Mouse (Mus musculus): ENCODE measurements around the gene Ccdc80.

- TF ChIP-seq CTCF (IDR thresholded peaks at IDR 0.05; ENCODE audit: borderline replicate concordance, control insufficient read depth, extremely low read depth, insufficient read depth, low read length, poor library complexity) (no peak), POLR2A (IDR thresholded peaks at IDR 0.05; ENCODE audit: control insufficient read depth, extremely low read depth, insufficient read depth, low read length, poor library complexity) (no peak)
Observed at GRCm38 (mm10) chr16:45070383-45071083, 22.7 kb upstream of the Ccdc80 start.

Data from thymus, adult 2 months (tissue).